Mouse (Mus musculus): ENCODE measurements around the gene Lrrc51.
A peak's percentile ranks its signal among the peaks of the same experiment; 100 is the strongest.
"Not testable (repeated sequence)": the region's sequence is repeated elsewhere in the genome, so short reads cannot be mapped to it uniquely, and the experiment has no call there.

The Lrrc51 gene

GRCm38 (mm10) chr7:101936996-101937395 lies 3.3 kb upstream of the Lrrc51 start:
- no peak for DNase-seq

GRCm38 (mm10) chr7:101935957-101936356 lies 2.3 kb upstream of the Lrrc51 start:
- no peak for DNase-seq

GRCm38 (mm10) chr7:101933300-101933699 lies 395 bp downstream of the Lrrc51 start:
- DNase-seq: peak; percentile 31

- DNase-seq: no peak
These were observed 1.1 kb downstream of the Lrrc51 start for GRCm38 (mm10) chr7:101932551-101932950.

- DNase-seq: no peak
These were observed 5.6 kb downstream of the Lrrc51 start for GRCm38 (mm10) chr7:101928093-101928492.

GRCm38 (mm10) chr7:101925892-101926291 lies 7.8 kb downstream of the Lrrc51 start:
- DNase-seq: not testable (repeated sequence)

GRCm38 (mm10) chr7:101918071-101918470 lies 15.6 kb downstream of the Lrrc51 start:
- peak; percentile 75 for DNase-seq

- DNase-seq: no peak
These were observed 21.7 kb downstream of the Lrrc51 start for GRCm38 (mm10) chr7:101911982-101912381.

GRCm38 (mm10) chr7:101910138-101910537 lies 23.6 kb downstream of the Lrrc51 start:
- no peak for DNase-seq

GRCm38 (mm10) chr7:101908367-101908766 lies 25.3 kb downstream of the Lrrc51 start:
- peak; percentile 43 for DNase-seq

GRCm38 (mm10) chr7:101906696-101907095 lies 27.0 kb downstream of the Lrrc51 start:
- DNase-seq: peak; percentile 31

GRCm38 (mm10) chr7:101906287-101906681 lies 27.4 kb downstream of the Lrrc51 start, which contains the start of gene Tomt:
Gene Tomt (minus strand): TSS chr7:101906359.
- DNase-seq: no peak

- DNase-seq: peak; percentile 100
These were observed 28.0 kb downstream of the Lrrc51 start, which contains the start of gene Lamtor1 for GRCm38 (mm10) chr7:101905561-101906286. Gene Lamtor1 (plus strand): TSS chr7:101905904.

- DNase-seq: no peak
These were observed 30.8 kb downstream of the Lrrc51 start for GRCm38 (mm10) chr7:101902846-101903245.

GRCm38 (mm10) chr7:101901969-101902368 lies 31.7 kb downstream of the Lrrc51 start:
- no peak for DNase-seq

- DNase-seq: no peak
These were observed 33.2 kb downstream of the Lrrc51 start for GRCm38 (mm10) chr7:101900331-101901097.

GRCm38 (mm10) chr7:101896104-101897066 lies 37.3 kb downstream of the Lrrc51 start:
- DNase-seq: peak; percentile 98

GRCm38 (mm10) chr7:101895695-101896094 lies 38.0 kb downstream of the Lrrc51 start:
- no peak for DNase-seq

GRCm38 (mm10) chr7:101888460-101888859 lies 45.2 kb downstream of the Lrrc51 start:
- no peak for DNase-seq

GRCm38 (mm10) chr7:101886274-101886673 lies 47.4 kb downstream of the Lrrc51 start:
- DNase-seq: no peak

- no peak for DNase-seq
These were observed 49.5 kb downstream of the Lrrc51 start for GRCm38 (mm10) chr7:101884160-101884559.

- no peak for DNase-seq
These were observed 51.1 kb downstream of the Lrrc51 start for GRCm38 (mm10) chr7:101882413-101883154.

All from lung, postnatal 10 days (tissue).